Mouse (Mus musculus): ENCODE results near the gene Necab3. TPM values are rescaled to one million over a fixed set of nuclear protein-coding genes. Genes with fewer than 3 reads are reported as not detected.

Gene Necab3
- polyA plus RNA-seq, 1 experiment from 2014 or later, result 2.0 TPM

DNA sequence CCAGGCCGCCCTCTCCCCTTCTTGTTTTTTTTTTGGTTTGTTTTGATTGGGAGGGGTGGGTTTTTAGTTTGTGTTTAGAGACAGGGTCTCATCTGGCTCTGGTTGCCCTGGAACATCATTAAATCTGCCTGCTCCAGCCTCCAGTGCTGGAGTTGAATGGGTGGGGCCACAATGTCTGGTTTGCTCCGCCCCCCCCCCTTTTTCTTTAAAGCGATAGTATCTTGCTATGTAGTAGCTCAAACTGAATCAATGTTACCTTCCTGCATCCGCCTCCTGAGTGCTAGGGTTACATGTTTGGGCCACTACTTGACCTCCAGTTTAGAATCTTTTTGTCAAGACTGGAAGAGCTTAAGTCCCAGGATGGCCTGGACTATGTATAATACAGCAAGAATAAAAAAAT lies 12.6 kb upstream of the Necab3 start:
- Histone ChIP-seq H3K4me1 (replicated peaks) (peaks cover 36% of the 10 kb centered on the region), H3K4me2 (no peak overlapping the region), H3K9me3 (replicated peaks) (no peaks in the 10 kb centered on the region), H3K36me3 (no peaks in the 10 kb centered on the region), H3K4me3 (no peak overlapping the region), H3K27ac (no peak overlapping the region), H3K27me3 (no peaks in the 10 kb centered on the region), H3K9ac (no peak overlapping the region)
- no peak for ATAC-seq (replicated peaks; ENCODE audit: insufficient number of reproducible peaks, insufficient read depth, low FRiP score, low read depth)
- 84% methylated on average over 4 of the region's 4 CpGs for WGBS

DNA sequence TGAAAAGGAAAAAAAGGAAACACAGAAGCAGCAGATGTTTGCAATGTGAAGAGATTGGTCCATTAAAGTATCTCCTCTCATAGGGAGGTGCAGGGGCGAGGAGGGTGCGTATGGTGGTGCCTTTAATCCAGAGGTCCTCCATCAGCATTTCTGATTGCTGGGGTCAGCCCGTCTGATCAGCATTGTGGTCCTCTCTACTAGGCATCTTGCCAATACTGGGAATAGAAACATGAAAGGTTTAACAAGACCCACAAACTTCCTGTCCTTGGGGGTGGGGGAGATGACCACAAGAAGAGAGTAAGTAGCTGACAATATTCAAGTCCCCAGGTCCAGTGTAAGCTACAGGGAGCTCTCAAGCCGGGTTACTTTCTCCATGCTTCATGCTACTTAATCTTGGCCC lies 12.0 kb upstream of the Necab3 start:
- H3K4me2 ChIP-seq, result peak overlapping the region; percentile 92
- H3K9ac ChIP-seq, result no peak overlapping the region
- H3K4me1 ChIP-seq (replicated peaks), result peaks cover 39% of the 10 kb centered on the region
- no peak for ATAC-seq (replicated peaks; ENCODE audit: insufficient number of reproducible peaks, insufficient read depth, low FRiP score, low read depth)
- no peaks in the 10 kb centered on the region for H3K36me3 ChIP-seq
- H3K27ac ChIP-seq, result 0 out of 2 replicates have a peak overlapping the region, but pooled peaks have one; percentile 65
- no peaks in the 10 kb centered on the region for H3K27me3 ChIP-seq
- no peaks in the 10 kb centered on the region for H3K9me3 ChIP-seq (replicated peaks)
- peak overlapping the region; percentile 77; the same call in 1 of the 2 replicates for H3K4me3 ChIP-seq
- WGBS, result 54% methylated on average over 4 of the region's 4 CpGs

DNA sequence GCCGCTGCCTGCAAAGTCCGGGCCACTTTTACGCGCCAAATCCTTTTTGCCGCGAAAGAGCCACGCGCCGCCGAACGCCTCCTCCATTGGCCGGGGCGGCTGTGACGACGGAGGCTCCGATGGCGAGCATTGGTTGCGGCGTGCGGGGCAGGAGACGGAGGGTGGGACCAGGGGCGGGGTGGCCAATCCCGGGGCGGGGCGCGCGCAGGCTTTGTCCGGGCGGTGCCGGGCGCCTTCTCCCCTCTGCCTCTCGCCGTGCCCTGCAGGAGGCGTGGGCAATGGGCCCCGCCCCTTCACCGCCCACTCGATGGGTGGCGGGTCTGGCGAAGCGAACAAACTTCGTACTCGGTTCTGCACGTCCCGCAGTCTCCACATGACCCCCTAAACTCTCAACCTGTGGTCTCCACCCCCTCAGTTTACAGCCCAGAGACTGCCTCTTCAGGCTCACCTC lies 11.2 kb upstream of the Necab3 start, which contains the start of gene E2f1:
TSS of gene E2f1 (minus strand) at position 57 of the 451 bp plus-strand sequence.
- H3K27ac ChIP-seq, result peak within 1 kb of the TSS; percentile 78
- H3K9ac ChIP-seq, result peak within 1 kb of the TSS; percentile 74
- H3K4me3 ChIP-seq, result peak within 1 kb of the TSS; percentile 77
- H3K27me3 ChIP-seq, result no peaks in the 10 kb centered on the region
- ATAC-seq (replicated peaks; ENCODE audit: insufficient number of reproducible peaks, insufficient read depth, low FRiP score, low read depth), result peak; percentile 97
- WGBS, result under 1% methylated on average over 37 of the region's 44 CpGs
- H3K36me3 ChIP-seq, result no peaks in the 10 kb centered on the region
- H3K4me2 ChIP-seq, result peak within 1 kb of the TSS; percentile 92
- H3K9me3 ChIP-seq (replicated peaks), result no peaks in the 10 kb centered on the region
- peaks cover 39% of the 10 kb centered on the region for H3K4me1 ChIP-seq (replicated peaks)

DNA sequence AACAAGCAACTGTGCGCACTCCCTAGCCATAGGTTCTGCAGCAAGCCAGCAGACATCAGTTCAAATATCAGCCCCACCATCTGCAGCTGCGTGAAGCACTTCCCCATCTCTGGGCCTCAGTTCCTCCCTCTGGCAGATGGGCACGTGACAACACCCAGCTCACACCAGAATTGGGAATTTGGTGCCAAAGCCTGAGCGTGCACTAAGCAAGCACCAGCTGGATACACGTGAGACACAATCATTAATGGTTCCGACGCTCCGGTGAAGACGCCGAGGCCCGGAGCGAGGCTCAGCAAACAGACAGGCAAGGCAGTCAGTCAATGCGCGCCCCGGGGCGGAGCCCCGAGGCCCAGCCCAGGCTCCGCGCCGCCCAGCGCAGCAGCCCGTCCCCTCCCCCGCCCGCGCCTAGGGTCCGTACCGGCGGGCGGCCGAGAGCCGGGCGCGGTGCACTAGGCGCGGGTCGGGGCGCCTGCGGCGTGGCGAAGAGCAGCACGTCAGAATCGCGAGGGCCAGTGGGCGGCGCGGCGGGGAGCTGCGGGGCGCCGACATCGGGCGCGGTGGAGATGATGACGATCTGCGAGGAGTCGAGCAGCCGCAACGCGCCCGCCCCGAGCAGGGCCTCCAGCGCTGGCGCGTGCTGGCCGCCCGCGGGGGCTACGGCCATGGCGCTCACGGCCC lies 10.5 kb upstream of the Necab3 start:
- Histone ChIP-seq H3K9ac (peak overlapping the region; percentile 74), H3K4me1 (replicated peaks) (peaks cover 39% of the 10 kb centered on the region), H3K4me3 (peak overlapping the region; percentile 77), H3K9me3 (replicated peaks) (no peaks in the 10 kb centered on the region), H3K27me3 (no peaks in the 10 kb centered on the region), H3K27ac (peak overlapping the region; percentile 78), H3K36me3 (no peaks in the 10 kb centered on the region), H3K4me2 (peak overlapping the region; percentile 92)
- WGBS, result under 1% methylated on average over 66 of the region's 70 CpGs
- peak; percentile 83 for ATAC-seq (replicated peaks; ENCODE audit: insufficient number of reproducible peaks, insufficient read depth, low FRiP score, low read depth)

DNA sequence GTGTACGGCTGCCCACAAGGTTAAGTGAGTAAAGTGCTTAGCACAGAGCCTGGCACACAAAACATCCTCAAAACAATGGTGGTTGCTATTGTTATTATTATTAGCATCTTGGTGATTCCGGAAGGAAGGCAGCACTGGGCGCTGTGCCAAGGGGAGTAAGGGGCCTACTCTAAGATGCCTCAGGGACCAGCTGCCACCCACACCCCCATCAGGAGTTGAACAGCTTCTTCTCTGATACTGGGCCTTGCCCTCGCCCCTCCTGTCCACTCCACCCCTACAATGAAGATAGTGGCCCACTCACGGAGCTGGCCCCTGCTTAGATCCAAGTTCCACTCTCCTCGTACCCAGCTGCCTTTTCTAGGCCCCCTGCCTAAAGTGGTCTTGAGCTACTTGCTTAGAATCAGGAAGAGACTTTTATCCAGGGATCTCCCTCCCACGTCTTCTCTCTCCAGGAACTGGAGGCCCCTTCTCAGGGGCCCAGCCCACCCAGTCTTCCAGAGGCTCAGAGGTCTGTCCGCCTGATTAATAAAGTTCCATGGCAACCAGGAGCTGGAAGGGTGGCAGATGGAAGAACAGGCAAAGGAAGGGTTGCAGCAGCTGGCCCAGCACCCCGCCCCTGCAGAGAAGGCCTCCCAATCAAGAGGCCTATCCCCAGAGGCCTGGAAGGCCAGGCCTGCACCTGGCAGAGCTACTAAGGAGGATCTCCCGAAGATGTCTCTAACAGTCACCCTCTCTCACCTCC lies 9.8 kb upstream of the Necab3 start:
- no peak for ATAC-seq (replicated peaks; ENCODE audit: insufficient number of reproducible peaks, insufficient read depth, low FRiP score, low read depth)
- 18% methylated on average over 10 of the region's 10 CpGs for WGBS
- peak overlapping the region; percentile 77 for H3K4me3 ChIP-seq

DNA sequence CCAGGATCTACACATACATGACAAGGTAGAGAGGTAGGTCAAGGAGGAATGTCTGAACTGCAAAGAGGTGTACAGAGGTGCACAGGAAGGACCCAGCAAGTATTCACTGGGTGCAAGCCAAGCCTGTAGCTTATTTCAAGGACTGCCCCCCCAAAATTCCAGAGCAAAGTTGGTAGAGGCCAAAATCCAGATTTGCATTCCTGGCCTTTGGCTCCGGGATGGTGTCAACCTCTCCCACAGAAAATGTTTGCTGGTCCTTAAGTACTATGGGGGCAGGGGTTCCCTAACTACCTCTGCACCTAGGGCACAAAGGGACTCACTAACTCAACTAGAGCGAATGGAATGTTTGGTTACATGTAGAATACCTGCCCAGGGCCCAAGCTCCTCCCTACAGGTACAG lies 9.1 kb upstream of the Necab3 start:
- 0 out of 2 replicates have a peak, but pooled peaks cover under 1% of the 10 kb centered on the region for H3K36me3 ChIP-seq
- no peaks in the 10 kb centered on the region for H3K27me3 ChIP-seq
- WGBS, result 67% methylated on average over 2 of the region's 2 CpGs
- peak overlapping the region; percentile 77 for H3K4me3 ChIP-seq
- peak overlapping the region; percentile 92 for H3K4me2 ChIP-seq
- peaks cover 39% of the 10 kb centered on the region for H3K4me1 ChIP-seq (replicated peaks)
- no peaks in the 10 kb centered on the region for H3K9me3 ChIP-seq (replicated peaks)
- H3K9ac ChIP-seq, result peak overlapping the region; percentile 74; the same call in 1 of the 2 replicates
- ATAC-seq (replicated peaks; ENCODE audit: insufficient number of reproducible peaks, insufficient read depth, low FRiP score, low read depth), result no peak
- H3K27ac ChIP-seq, result peak overlapping the region; percentile 78

More for the DNA sequence above, 9.8 kb upstream of the Necab3 start:
- H3K27ac ChIP-seq, result peak overlapping the region; percentile 78
- no peaks in the 10 kb centered on the region for H3K36me3 ChIP-seq
- no peaks in the 10 kb centered on the region for H3K27me3 ChIP-seq
- peak overlapping the region; percentile 92 for H3K4me2 ChIP-seq
- peaks cover 39% of the 10 kb centered on the region for H3K4me1 ChIP-seq (replicated peaks)
- peak overlapping the region; percentile 74 for H3K9ac ChIP-seq
- no peaks in the 10 kb centered on the region for H3K9me3 ChIP-seq (replicated peaks)

DNA sequence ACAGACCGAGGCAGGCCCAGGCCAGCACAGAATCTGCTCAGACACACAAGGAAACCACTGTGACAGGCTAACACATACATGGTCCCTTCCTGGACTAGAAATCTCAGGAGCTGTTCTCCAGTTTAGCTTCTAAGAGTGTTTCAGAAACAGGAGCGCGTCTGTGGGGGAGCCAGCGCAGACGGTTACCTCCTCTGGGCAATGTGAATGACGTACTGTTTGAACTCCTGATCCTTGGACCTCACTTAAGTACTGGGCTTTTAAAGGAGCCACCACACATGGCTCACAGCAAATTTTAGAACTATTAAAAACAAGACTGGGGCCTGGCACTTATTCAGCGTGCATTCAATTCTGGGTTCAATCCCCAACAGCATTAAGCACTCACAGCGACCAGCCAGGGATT lies 8.0 kb upstream of the Necab3 start:
- Histone ChIP-seq H3K36me3 (0 out of 2 replicates have a peak, but pooled peaks cover 7% of the 10 kb centered on the region), H3K4me2 (no peak overlapping the region), H3K4me1 (replicated peaks) (peaks cover 39% of the 10 kb centered on the region), H3K27me3 (no peaks in the 10 kb centered on the region), H3K27ac (no peak overlapping the region), H3K9ac (no peak overlapping the region), H3K4me3 (no peak overlapping the region), H3K9me3 (replicated peaks) (no peaks in the 10 kb centered on the region)
- WGBS, result 65% methylated on average over 8 of the region's 8 CpGs
- ATAC-seq (replicated peaks; ENCODE audit: insufficient number of reproducible peaks, insufficient read depth, low FRiP score, low read depth), result no peak

DNA sequence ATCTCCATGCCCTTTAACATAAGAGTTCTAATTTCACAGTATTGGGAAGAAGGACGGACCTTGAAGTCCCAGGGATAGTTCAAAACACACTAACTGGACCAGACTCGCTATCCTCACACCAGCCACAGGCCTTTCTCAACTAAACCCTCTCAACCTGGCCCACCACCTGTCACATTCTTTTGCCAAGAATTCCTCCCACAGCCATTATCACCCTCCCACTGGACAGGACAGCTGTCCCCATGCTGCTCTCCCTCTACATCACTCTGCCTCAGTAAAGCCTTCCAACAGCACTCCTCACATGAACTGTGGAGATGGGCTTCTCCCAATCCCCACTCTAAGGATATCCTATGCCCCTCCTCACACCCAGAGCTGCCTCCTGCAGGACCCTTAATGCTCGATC lies 6.9 kb upstream of the Necab3 start:
- 72% methylated on average over 3 of the region's 3 CpGs for WGBS
- Histone ChIP-seq H3K4me2 (no peak overlapping the region), H3K27me3 (no peaks in the 10 kb centered on the region)

DNA sequence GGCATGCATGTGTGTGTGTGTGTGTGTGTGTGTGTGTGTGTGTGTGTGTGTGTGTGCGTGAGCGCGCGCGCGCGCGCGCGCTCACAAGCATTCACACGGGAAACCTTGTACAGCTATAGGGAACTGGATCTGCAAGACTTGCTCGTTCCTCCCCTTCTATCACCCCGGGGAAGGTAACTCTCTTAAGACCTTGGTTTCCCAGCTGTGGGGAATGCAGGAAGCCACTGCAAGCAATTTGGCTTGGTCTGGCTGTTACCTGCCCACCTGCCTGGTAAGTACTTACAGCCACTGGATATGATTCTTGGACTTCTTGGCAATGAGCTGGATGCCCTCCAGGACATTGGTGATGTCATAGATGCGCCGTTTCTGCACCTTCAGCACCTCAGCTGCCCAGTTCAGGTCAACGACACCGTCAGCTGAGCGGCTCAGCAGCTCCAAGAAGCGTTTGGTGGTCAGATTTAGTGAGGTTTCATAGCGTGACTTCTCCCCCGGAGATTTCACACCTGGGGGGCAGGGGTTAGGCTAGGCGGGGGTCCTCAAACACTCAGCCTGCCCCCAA lies 5.0 kb upstream of the Necab3 start:
- Histone ChIP-seq H3K9me3 (replicated peaks) (no peaks in the 10 kb centered on the region), H3K4me2 (no peak overlapping the region), H3K36me3 (peaks cover 12% of the 10 kb centered on the region; the same call in 1 of the 2 replicates), H3K27ac (no peak overlapping the region), H3K27me3 (no peaks in the 10 kb centered on the region), H3K4me1 (replicated peaks) (peaks cover 31% of the 10 kb centered on the region), H3K9ac (no peak overlapping the region), H3K4me3 (no peak overlapping the region)
- no peak for ATAC-seq (replicated peaks; ENCODE audit: insufficient number of reproducible peaks, insufficient read depth, low FRiP score, low read depth)
- 87% methylated on average over 22 of the region's 22 CpGs for WGBS

More for the DNA sequence above, 6.9 kb upstream of the Necab3 start:
- H3K9ac ChIP-seq, result no peak overlapping the region
- ATAC-seq (replicated peaks; ENCODE audit: insufficient number of reproducible peaks, insufficient read depth, low FRiP score, low read depth), result no peak
- peaks cover 34% of the 10 kb centered on the region for H3K4me1 ChIP-seq (replicated peaks)
- no peak overlapping the region for H3K27ac ChIP-seq
- no peaks in the 10 kb centered on the region for H3K9me3 ChIP-seq (replicated peaks)
- peaks cover 9% of the 10 kb centered on the region; the same call in 1 of the 2 replicates for H3K36me3 ChIP-seq
- no peak overlapping the region for H3K4me3 ChIP-seq

DNA sequence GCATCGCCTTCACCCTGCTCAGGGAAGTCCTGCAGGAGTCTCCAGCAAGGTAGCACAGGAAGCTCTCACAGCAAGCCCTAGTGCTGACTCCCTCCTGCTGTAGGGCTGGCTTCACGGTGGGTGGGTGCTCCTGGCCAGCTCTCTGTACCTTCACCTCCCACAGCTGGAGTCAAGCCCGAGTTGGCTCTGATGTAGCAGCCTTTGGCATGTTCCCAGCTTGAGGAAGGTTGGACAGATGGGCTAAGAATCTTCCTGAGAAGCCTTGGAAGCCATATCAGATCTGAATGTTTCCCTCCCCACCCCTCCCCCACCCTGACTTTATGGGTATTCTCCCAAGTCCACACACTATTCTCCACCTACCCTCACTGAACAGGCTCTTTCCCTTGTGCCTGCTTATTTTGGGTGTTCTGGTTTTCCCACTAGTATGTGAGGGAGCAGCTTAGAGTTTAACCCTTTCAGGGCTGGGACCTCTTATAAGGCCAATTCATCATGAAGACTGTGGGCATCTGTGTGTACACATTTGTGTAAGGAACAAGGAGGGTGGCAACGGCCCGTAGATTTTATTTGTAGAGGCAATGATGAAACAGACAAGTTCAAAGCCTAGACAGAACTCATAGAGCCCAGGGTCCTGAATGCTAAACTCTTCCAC lies 1.4 kb downstream of the Necab3 start:
- Histone ChIP-seq H3K36me3 (peaks cover 7% of the 10 kb centered on the region; the same call in 1 of the 2 replicates), H3K4me1 (replicated peaks) (peaks cover 27% of the 10 kb centered on the region), H3K4me2 (no peak overlapping the region), H3K9me3 (replicated peaks) (no peaks in the 10 kb centered on the region), H3K9ac (no peak overlapping the region), H3K27me3 (no peaks in the 10 kb centered on the region), H3K4me3 (no peak overlapping the region), H3K27ac (no peak overlapping the region)
- ATAC-seq (replicated peaks; ENCODE audit: insufficient number of reproducible peaks, insufficient read depth, low FRiP score, low read depth), result no peak
- WGBS, result 53% methylated on average over 5 of the region's 5 CpGs

DNA sequence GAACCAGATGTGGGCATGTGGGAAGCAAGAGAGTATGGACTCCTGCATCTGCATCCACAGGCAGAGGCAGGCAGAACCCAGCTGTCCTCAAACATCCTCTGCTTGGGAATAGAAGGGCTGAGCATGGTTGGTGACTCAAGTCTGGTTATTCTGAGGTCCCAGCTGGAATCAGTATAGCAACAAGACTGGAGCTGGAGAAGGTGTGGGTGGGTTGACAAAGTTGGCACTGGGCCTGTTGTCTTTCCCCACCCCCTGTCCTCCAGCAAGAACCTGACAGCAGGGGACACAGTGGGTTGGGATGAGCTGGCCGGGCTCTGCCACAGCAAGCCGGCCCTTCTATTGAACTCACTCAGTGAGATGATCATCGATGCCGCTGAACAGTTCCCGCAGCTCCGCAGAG lies 3.5 kb downstream of the Necab3 start:
- Histone ChIP-seq H3K27me3 (peaks cover 19% of the 10 kb centered on the region), H3K4me1 (replicated peaks) (peaks cover 33% of the 10 kb centered on the region), H3K4me3 (no peak overlapping the region), H3K9ac (no peak overlapping the region), H3K4me2 (no peak overlapping the region), H3K36me3 (no peaks in the 10 kb centered on the region), H3K27ac (no peak overlapping the region), H3K9me3 (replicated peaks) (no peaks in the 10 kb centered on the region)
- WGBS, result 79% methylated on average over 6 of the region's 6 CpGs
- no peak for ATAC-seq (replicated peaks; ENCODE audit: insufficient number of reproducible peaks, insufficient read depth, low FRiP score, low read depth)
